Mouse (Mus musculus) kidney, postnatal 4 days (tissue): ENCODE measurements around the gene Mrpl35.

Experiments
- DNase-seq, 2 experiments: peaks; one replicate each; pipeline ENCODE4 v3.0.0; 2021; ENCODE audit warnings: mixed read lengths in 2 of 2

The Mrpl35 gene

DNA sequence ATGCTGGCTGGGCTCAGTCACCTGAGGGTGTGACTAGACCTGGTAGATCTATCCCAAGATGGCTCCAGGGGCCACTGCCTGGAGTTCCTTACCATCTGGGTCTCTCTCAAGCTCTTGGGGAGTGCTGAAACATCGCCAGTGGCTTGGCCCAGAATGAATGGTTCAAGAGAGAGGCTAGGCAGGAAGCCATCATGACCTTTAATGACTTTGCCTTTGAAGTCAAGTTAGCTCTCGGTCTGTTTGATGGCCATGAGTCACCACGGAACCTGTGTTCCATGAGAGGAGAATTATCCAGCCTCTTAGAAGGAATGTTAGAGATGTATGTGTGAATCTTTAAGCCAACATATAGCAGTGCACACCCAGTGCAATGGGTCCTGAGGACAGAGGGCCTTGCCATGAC, 27.4 kb downstream of the Mrpl35 start:
- no peak for DNase-seq

DNA sequence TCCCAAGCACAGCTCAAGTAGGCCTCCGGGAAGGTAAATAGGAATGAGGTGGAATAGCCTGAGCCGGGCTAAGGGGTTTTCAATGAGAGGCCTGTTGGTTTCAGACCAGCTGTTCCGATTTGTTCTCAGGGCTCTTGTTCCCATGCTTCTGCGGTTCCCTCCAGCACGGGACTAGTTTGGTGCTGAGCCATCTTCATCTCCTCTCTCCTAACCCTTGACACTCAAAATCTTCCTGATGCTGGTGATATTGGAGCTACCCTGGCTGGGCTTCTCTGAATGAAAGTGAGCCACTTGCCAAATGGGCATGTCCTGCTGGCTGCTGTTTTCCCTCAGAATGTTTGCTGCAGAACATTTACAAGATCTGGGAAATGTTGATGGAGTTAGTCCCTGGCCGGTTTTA, 35.0 kb downstream of the Mrpl35 start:
- DNase-seq, result no peak

DNA sequence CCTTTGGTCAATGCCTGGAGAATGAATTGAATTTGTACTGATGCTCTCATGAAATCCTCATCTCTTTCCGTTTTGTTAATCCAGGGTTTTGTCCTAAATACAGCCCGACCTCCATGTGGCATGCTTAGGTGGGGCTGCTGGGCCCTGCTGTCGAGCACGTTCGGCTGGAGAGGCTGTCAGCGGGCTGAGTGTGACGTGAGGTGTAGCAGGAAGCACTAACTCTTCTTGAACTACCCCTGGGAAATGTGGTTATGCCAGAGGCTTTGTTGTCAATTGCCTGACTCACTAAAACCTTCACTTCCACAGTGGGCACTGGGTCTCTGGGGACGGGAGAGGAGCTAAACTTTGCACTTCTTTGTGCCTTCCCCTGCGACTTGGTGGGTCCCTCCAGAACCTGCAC, 38.4 kb downstream of the Mrpl35 start:
- DNase-seq, result no peak

DNA sequence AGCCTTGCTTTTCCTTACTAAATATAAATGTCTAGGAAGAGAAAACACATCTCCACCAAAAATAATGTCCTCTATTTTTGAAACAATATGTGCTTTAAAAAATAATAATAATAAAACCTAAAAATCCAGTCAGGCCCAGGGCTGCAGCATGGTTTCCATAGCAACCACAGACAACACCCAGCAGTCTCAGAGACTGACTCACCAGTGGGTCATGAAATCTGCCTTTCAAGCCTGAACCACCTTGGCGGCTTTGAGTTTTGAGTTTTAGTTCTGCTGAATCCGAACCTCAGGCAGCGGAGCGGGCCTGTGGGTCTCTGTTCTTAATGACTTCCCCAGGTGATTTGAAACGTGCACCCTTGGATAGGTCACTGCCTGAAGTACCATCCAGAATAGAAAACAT, 43.6 kb downstream of the Mrpl35 start:
- no peak for DNase-seq

DNA sequence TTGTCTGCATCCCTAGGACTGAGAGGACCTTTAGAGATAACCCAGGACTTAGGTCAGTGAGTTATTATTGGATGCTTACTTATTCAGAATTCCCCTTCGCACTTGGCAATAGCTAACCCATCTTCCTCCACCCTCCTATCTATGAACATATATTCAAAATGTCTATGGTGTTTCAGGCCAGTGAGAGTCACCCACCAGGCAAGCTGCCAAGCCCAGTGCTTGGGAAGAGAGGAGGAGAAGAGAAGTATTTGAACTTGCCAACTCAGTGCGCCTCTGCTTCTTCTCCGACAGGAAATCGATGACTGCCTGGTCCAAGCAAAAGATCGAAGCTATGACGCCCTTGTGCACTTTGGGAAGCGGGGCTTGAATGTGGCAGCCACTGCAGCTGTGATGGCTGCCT, 46.3 kb downstream of the Mrpl35 start:
- DNase-seq, result no peak

DNA sequence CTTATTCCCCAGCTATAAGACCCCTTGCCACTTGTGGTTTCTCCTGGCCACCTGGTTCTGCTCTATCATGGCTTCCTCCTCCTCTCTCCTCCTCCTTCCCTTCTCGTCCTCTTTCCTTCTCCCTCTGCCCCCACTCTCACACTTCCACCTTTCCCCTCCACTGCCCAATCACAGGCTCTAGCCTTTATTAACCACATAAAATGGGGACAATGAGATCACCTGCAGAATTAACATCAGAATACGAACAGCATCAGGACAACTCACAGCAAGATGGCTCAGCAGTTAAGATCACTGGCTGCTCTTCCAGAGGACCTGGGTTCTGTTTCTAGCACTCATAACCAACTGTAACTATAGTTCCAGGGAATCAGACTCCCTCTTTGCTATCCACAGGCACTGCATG, 46.9 kb downstream of the Mrpl35 start:
- no peak for DNase-seq

DNA sequence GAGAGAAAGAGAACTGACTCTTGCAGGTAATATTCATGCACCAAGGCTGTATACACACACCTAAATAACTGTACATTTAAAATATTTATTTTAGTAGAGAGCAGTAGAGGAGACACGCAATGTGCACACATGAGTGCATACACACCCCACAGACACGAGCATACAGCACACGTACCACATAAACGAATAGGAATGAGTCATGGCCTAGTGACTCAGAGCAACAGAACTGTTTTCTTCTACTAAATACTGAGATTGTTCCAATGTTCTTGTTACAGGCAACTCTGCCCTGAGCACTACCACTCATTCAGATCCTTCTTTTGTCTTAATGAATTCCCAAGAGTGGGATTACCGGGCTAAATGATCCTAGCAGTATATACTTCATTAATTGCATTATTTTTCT, 48.8 kb downstream of the Mrpl35 start:
- no peak for DNase-seq

DNA sequence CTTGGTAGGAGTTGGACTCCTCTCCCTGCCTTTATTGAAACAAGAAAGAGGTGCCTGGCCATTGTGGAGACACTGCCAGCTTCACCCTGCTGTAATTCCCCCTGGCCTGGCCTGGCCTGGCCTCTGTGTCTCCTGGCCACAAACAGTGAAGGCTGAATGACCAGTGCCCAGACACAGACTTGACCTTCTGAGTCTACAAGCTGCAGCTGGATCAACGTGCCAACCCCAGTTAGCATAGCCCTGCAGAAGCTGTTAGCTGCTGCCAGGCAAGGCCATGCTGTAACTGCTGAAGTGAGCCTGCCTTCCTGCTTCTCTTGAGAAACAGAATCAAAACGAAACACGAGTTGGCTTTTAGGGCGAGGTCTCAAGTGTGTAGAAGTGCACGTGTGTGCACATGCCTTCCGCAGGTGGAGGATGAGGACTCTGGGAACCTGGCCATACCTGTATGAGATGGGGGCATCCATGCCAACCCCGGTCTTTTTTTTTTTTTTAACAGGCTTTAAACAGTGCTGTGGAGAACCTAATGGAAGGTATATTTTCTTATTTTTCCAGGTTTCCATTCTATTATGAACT, 54.0 kb downstream of the Mrpl35 start:
- DNase-seq, result no peak

DNA sequence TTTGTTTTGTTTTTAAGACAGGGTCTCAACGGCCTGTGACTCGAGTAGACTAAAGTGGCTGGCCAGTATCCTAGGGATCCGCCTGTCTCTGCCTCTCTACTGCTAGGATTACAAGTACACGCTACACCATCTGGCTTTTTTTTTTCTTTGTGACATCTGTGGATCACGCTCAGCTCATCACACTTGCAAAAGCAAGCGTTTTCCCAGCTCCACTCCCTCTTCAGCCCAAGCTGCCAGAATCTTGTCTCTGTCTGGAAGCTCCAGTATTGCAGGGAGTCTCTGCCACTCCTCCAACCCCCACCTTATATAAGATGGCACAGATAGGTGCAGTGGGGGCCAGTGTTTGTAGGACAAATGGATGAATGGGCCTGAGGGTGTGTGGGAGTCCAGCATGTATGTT, 54.6 kb downstream of the Mrpl35 start:
- no peak for DNase-seq

DNA sequence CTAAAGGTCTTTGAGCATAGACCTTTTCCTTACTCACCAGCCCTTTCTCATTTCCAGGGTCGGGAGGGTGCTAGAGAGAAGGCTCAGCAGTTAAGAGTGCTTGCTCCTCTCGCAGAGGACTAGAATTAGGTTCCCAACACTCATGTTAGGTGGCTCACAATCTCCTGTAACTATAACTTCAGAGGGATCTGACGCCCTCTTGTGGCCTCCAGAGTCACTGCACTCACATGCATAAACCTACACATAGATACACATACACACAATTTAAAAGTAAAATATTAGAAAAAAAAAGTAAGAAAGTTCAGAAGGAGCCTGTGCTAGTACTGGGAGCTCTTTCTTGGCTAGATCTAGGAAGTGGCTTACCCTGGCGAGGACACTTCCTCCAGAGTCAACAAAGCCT, 55.5 kb downstream of the Mrpl35 start:
- DNase-seq, result no peak

DNA sequence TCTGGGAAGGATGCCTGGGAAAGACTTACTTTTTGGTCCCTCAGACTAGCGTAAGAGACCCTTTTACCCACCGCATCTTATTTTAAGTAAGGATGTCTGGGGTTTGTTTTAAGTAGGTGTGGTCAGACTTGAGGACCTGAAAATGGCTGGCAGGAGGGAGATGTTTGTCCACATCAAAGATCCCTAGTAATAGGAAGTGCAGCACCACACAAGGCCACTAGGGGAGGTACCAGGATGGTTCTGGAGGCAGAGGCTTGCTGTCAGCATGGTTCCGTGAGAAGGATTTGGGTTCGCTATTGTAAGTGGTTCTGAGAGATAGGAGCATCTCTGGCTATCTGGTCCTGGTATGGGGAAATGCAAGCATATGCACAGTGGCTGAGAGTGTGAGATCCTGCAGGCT, 55.9 kb downstream of the Mrpl35 start:
- no peak for DNase-seq

DNA sequence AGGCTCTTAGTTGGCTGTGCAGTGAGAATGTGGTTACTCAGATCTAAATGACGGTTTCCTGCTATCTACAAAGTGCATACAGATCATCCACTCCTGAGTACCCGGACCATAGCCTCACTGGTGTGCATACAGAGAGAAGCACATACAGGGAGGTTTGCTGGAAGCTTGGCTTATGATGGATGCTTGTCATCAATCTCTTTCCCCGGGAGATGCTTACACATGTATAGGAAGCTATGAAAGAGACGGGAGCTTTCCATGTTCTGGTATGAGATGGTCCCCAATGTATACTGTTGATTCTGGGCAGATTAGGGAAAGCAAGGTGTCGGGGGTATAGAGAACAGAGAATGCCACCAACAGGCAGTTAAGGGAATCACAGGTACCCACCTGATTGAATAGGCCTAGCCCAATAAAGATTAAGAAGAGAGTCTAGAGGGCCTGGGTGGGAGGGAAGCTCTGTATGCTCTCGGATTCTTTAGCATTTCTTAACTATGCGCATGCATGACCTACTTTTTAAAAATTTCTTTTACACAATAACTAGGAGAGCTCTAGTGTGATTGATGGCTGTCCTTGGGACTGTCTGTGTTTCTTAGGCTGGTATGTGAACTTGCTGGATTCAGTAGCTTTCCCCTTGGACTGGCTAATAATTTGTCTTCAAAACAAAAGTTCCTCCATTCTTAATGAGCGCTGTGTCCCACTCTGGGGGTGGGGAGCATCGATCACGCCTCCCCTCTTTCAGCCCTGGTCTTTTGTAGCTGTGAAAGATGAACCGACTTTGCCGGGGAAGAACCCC, 56.7 kb downstream of the Mrpl35 start:
- no peak for DNase-seq

DNA sequence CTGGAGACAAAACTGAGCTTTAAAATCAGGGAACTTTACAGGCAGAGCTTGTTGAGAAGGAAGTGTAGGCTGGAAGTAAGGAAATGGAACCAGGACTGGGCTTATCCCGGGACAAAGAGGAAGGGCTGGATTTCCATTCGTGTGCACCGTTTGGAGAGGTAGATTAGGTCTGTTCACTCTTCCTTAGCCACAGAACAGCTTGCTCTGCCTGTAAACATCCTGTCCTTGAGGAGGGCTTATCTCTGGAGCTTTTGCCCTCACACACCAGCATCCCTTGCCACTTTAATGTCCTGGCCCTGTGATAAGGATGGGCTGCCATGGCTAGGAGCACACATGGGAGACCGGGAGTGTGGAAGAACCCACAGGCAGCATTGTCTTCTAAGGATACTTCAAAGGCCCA, 59.0 kb downstream of the Mrpl35 start:
- DNase-seq, result no peak
